ENCODE assay signal across 28 mouse cellular contexts in the genomic region with DNA sequence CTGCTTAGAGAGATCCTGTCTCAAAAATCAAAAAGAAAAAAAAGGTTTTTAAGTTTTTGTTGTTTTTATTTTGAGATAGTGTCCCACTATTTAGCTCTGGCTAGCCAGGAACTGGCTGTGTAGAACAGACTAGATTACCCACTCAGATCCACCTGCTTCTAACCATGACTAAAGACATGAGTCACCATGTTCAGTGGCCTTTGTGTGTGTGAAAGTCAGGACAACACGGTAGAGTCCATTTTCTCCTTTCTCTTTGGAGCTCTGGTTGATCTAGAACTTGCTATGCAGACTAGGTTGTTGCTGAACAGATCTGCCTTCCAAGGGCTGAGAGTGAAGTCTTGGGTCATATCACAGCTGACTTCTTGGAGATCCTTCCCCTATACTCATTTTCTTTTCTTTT. TPM values are rescaled to one million over a fixed set of nuclear protein-coding genes. Genes with fewer than 3 reads are reported as not detected.
DNase-seq lines count a peak whose midpoint lies in the region; ATAC-seq and TF ChIP-seq lines count a peak whose summit lies in the region.
"Had no signal": no experiment of that assay in that cellular context is flagged by ENCODE, and none has a peak within 500 bp of the region (broad histone marks: within the 10 kb centered on the region; RNA-seq: fewer than 3 reads in every experiment).

No protein-coding gene starts in this region.

- no peaks in the 10 kb centered on the region for H3K9me3 ChIP-seq in limb, embryonic 15.5 days
- no peaks in the 10 kb centered on the region for H3K9me3 ChIP-seq in limb, embryonic 10.5 days (replicated peaks)
- no peaks in the 10 kb centered on the region for H3K9me3 ChIP-seq in stomach, embryonic 15.5 days
- H3K9me3 ChIP-seq: embryonic facial prominence, embryonic 13.5 days; heart, embryonic 12.5 days; intestine, embryonic 15.5 days; limb, embryonic 12.5 days; liver, embryonic 12.5 days had no signal

- no peak for TF ChIP-seq CTCF in C2C12 (IDR thresholded peaks at IDR 0.05; ENCODE audit: control insufficient read depth, insufficient read depth, insufficient read length)

- H3K79me2 ChIP-seq in C2C12 (ENCODE audit: control insufficient read depth, insufficient read depth): peaks cover 92% of the 10 kb centered on the region

- H3K27ac ChIP-seq in limb, embryonic 15.5 days: peak overlapping the region; percentile 27
- H3K27ac ChIP-seq in limb, embryonic 10.5 days: no peak overlapping the region
- H3K27ac ChIP-seq in stomach, embryonic 15.5 days: 0 out of 2 replicates have a peak overlapping the region, but pooled peaks have one; percentile 13
- H3K27ac ChIP-seq: embryonic facial prominence, embryonic 13.5 days; intestine, embryonic 15.5 days; limb, embryonic 12.5 days; liver, embryonic 12.5 days had no signal

- WGBS in limb, embryonic 15.5 days: 82% methylated on average over 1 of the region's 1 CpGs
- 89% methylated on average over 1 of the region's 1 CpGs for whole genome bisulfite sequencing in limb, embryonic 10.5 days
- WGBS in stomach, embryonic 15.5 days: 63% methylated on average over 1 of the region's 1 CpGs

- ATAC-seq in limb, embryonic 15.5 days (ENCODE audit: insufficient number of reproducible peaks, low FRiP score, low TSS enrichment, low read depth): no peak
- no peak for ATAC-seq in stomach, embryonic 15.5 days (ENCODE audit: insufficient read depth, low FRiP score, low read depth)
- ATAC-seq: activated CD4-positive, CD25-positive, alpha-beta regulatory T cell, adult 4 months; forebrain, embryonic 14.5 days; intestine, embryonic 15.5 days; liver, embryonic 12.5 days; midbrain, embryonic 16.5 days had no signal

- intact Hi-C loops in left cerebral cortex, postnatal 25 days (cut with DNase I): loop anchor here (5.0 kb wide), 1 partner anchor 62 kb away; a partner anchor contains a TSS
- intact Hi-C loops in heart, postnatal 36 days (cut with DNase I): loop anchor here (5.0 kb wide), 1 partner anchor 47 kb away; a partner anchor contains a TSS

- H3K4me1 ChIP-seq in limb, embryonic 15.5 days: peaks cover 28% of the 10 kb centered on the region
- peaks cover 21% of the 10 kb centered on the region for H3K4me1 ChIP-seq in limb, embryonic 10.5 days
- peaks cover 18% of the 10 kb centered on the region for H3K4me1 ChIP-seq in stomach, embryonic 15.5 days

- H3K27me3 ChIP-seq in limb, embryonic 15.5 days: no peaks in the 10 kb centered on the region
- H3K27me3 ChIP-seq in limb, embryonic 10.5 days (ENCODE audit: low read depth, poor library complexity, severe bottlenecking): no peaks in the 10 kb centered on the region
- H3K27me3 ChIP-seq in C2C12 (ENCODE audit: control insufficient read depth, insufficient read depth, insufficient read length): no peaks in the 10 kb centered on the region
- no peaks in the 10 kb centered on the region for H3K27me3 ChIP-seq in stomach, embryonic 15.5 days (replicated peaks)
- H3K27me3 ChIP-seq: embryonic facial prominence, embryonic 13.5 days; heart, embryonic 12.5 days; intestine, embryonic 15.5 days; limb, embryonic 12.5 days; liver, embryonic 12.5 days had no signal

- no peak overlapping the region for H3ac ChIP-seq in C2C12 (ENCODE audit: control insufficient read depth, insufficient read length, low read depth)

- no peak overlapping the region for H3K4me3 ChIP-seq in limb, embryonic 15.5 days
- no peak overlapping the region for H3K4me3 ChIP-seq in limb, embryonic 10.5 days
- H3K4me3 ChIP-seq in C2C12 (ENCODE audit: insufficient read depth, poor library complexity, severe bottlenecking): no peak overlapping the region
- no peak overlapping the region for H3K4me3 ChIP-seq in stomach, embryonic 15.5 days (replicated peaks)
- H3K4me3 ChIP-seq: embryonic facial prominence, embryonic 13.5 days; heart, embryonic 12.5 days; intestine, embryonic 15.5 days; limb, embryonic 12.5 days; liver, embryonic 12.5 days had no signal

- H3K36me3 ChIP-seq in limb, embryonic 15.5 days: peaks cover 11% of the 10 kb centered on the region; the same call in 1 of the 2 replicates
- H3K36me3 ChIP-seq in limb, embryonic 10.5 days: peaks cover 23% of the 10 kb centered on the region
- peaks cover 26% of the 10 kb centered on the region for H3K36me3 ChIP-seq in C2C12 (ENCODE audit: control insufficient read depth, insufficient read depth)
- H3K36me3 ChIP-seq in stomach, embryonic 15.5 days: peaks cover 5% of the 10 kb centered on the region; the same call in 1 of the 2 replicates

- H3K79me3 ChIP-seq in C2C12 (ENCODE audit: low read depth): peaks cover 75% of the 10 kb centered on the region

- H3K9ac ChIP-seq in limb, embryonic 15.5 days: no peak overlapping the region
- H3K9ac ChIP-seq in stomach, embryonic 15.5 days: no peak overlapping the region
- H3K9ac ChIP-seq: embryonic facial prominence, embryonic 13.5 days; heart, embryonic 12.5 days; intestine, embryonic 15.5 days; limb, embryonic 12.5 days; lung, embryonic 14.5 days had no signal

- DNase-seq in limb, embryonic 10.5 days (ENCODE audit: low spot score): no peak
- DNase-seq in MN1 (ENCODE audit: low spot score): peak; percentile 38
- no peak for DNase-seq in left cerebral cortex, postnatal 25 days (ENCODE audit: low spot score in 2 of 2)
- DNase-seq in heart, postnatal 36 days: no peak
- DNase-seq: cerebellum, adult 18-20 months; cerebellum, postnatal 25 days; kidney, adult 8-10 months; kidney, postnatal 14 days; thymus, postnatal 4 days had no signal

- H3K4me2 ChIP-seq in limb, embryonic 15.5 days: no peak overlapping the region
- no peak overlapping the region for H3K4me2 ChIP-seq in stomach, embryonic 15.5 days
- H3K4me2 ChIP-seq: embryonic facial prominence, embryonic 13.5 days; heart, embryonic 12.5 days; intestine, embryonic 15.5 days; limb, embryonic 12.5 days had no signal

TF ChIP-seq in C2C12, 6 proteins besides CTCF, POLR2A, EP300 and RAD21:
- TF ChIP-seq USF1 (IDR thresholded peaks at IDR 0.05; ENCODE audit: low read depth) (no peak), MYOD1 (IDR thresholded peaks at IDR 0.05; ENCODE audit: control insufficient read depth, insufficient read length, low read depth) (peak; percentile 59), CEBPB (IDR thresholded peaks at IDR 0.05; ENCODE audit: low read depth) (no peak), MYOG (IDR thresholded peaks at IDR 0.05; ENCODE audit: control insufficient read depth, extremely low read depth, insufficient read length) (no peak)

RNA-seq across cellular contexts. Expression of a gene that starts 2.6 kb away (rescaled TPM):
- polyA plus RNA-seq in limb, embryonic 15.5 days (2015; fragmentation: Nextera tagmentation; extraction: Ambion mirVana): 1.8 and 2.4 TPM in 2 replicates
- 0.39 and 0.69 TPM in 2 replicates for polyA plus RNA-seq in limb, embryonic 10.5 days (2016; fragmentation: Nextera tagmentation; extraction: Ambion mirVana)
- 0.18 TPM for polyA plus RNA-seq in C2C12 (2012; fragmentation: generic; extraction: Trizol)
- polyA plus RNA-seq in stomach, embryonic 15.5 days (2015; fragmentation: Nextera tagmentation; extraction: Ambion mirVana): 0.77 and 1.1 TPM in 2 replicates
- not detected for total RNA-seq in left cerebral cortex, postnatal 25 days (2021)
- total RNA-seq in heart, postnatal 36 days (2021): not detected
- total RNA-seq: gastrocnemius, adult 8-10 months; granulocyte monocyte progenitor cell, adult 5-6 weeks; heart, postnatal 10 days; layer of hippocampus, adult 18-20 months; layer of hippocampus, postnatal 14 days; left cerebral cortex, adult 8-10 months; neutrophil, adult 5-6 weeks had no signal
- polyA plus RNA-seq: liver, embryonic 12.5 days had no signal

RNA-seq across cellular contexts. Expression of a gene that starts 3.5 kb away (rescaled TPM):
- polyA plus RNA-seq in limb, embryonic 15.5 days (2015; fragmentation: Nextera tagmentation; extraction: Ambion mirVana): 93.8 and 108 TPM in 2 replicates
- polyA plus RNA-seq in limb, embryonic 10.5 days (2016; fragmentation: Nextera tagmentation; extraction: Ambion mirVana): 132 and 157 TPM in 2 replicates
- polyA plus RNA-seq in C2C12 (2012; fragmentation: generic; extraction: Trizol): 30.2 TPM
- 109 and 112 TPM in 2 replicates for polyA plus RNA-seq in stomach, embryonic 15.5 days (2015; fragmentation: Nextera tagmentation; extraction: Ambion mirVana)
- total RNA-seq in left cerebral cortex, postnatal 25 days (2021): 10 to 100 TPM; 63.7 to 68.5 TPM
- 10 to 100 TPM; 40.0 to 43.0 TPM for total RNA-seq in heart, postnatal 36 days (2021)

RNA-seq across cellular contexts. Expression of a gene that starts 34.8 kb away (rescaled TPM):
- 20.9 and 24.6 TPM in 2 replicates for polyA plus RNA-seq in limb, embryonic 15.5 days (2015; fragmentation: Nextera tagmentation; extraction: Ambion mirVana)
- polyA plus RNA-seq in limb, embryonic 10.5 days (2016; fragmentation: Nextera tagmentation; extraction: Ambion mirVana): 17.5 and 18.0 TPM in 2 replicates
- polyA plus RNA-seq in C2C12 (2012; fragmentation: generic; extraction: Trizol): 28.7 TPM
- 21.0 and 23.4 TPM in 2 replicates for polyA plus RNA-seq in stomach, embryonic 15.5 days (2015; fragmentation: Nextera tagmentation; extraction: Ambion mirVana)
- 10 to 100 TPM; 77.0 to 81.5 TPM for total RNA-seq in left cerebral cortex, postnatal 25 days (2021)
- total RNA-seq in heart, postnatal 36 days (2021): 10 to 100 TPM; 53.0 to 53.8 TPM

RNA-seq across cellular contexts. Expression of a gene that starts 46.2 kb away (rescaled TPM):
- polyA plus RNA-seq in limb, embryonic 15.5 days (2015; fragmentation: Nextera tagmentation; extraction: Ambion mirVana): 0.47 and 0.58 TPM in 2 replicates
- polyA plus RNA-seq in limb, embryonic 10.5 days (2016; fragmentation: Nextera tagmentation; extraction: Ambion mirVana): 0.33 and 0.51 TPM in 2 replicates
- 0.49 TPM for polyA plus RNA-seq in C2C12 (2012; fragmentation: generic; extraction: Trizol)
- polyA plus RNA-seq in stomach, embryonic 15.5 days (2015; fragmentation: Nextera tagmentation; extraction: Ambion mirVana): 1.2 and 1.4 TPM in 2 replicates
- total RNA-seq in left cerebral cortex, postnatal 25 days (2021): 10 to 100 TPM; 58.0 to 61.9 TPM
- under 1 TPM; 0.27 to 0.31 TPM for total RNA-seq in heart, postnatal 36 days (2021)
- total RNA-seq: gastrocnemius, adult 8-10 months had no signal
